Mouse (Mus musculus) layer of hippocampus, postnatal 36 days (tissue): ENCODE measurements around the gene Pmepa1. TPM values are rescaled to one million over a fixed set of nuclear protein-coding genes. Genes with fewer than 3 reads are reported as not detected.
A peak's percentile ranks its signal among the peaks of the same experiment; 100 is the strongest.

Experiments
- DNase-seq, 2 experiments: peaks; one replicate each; pipeline ENCODE4 v3.0.0; 2022
- total RNA-seq, 2 experiments: library from RNA; stranded (reverse); gene quantifications; 2 replicates each; pipeline ENCODE4 v1.2.3; 2021

The Pmepa1 gene
- total RNA-seq, 2 experiments from 2014 or later = 20.3 to 23.2 TPM

GRCm38 (mm10) chr2:173184475-173185080, 91.8 kb downstream of the Pmepa1 start:
- no peak for DNase-seq

DNA sequence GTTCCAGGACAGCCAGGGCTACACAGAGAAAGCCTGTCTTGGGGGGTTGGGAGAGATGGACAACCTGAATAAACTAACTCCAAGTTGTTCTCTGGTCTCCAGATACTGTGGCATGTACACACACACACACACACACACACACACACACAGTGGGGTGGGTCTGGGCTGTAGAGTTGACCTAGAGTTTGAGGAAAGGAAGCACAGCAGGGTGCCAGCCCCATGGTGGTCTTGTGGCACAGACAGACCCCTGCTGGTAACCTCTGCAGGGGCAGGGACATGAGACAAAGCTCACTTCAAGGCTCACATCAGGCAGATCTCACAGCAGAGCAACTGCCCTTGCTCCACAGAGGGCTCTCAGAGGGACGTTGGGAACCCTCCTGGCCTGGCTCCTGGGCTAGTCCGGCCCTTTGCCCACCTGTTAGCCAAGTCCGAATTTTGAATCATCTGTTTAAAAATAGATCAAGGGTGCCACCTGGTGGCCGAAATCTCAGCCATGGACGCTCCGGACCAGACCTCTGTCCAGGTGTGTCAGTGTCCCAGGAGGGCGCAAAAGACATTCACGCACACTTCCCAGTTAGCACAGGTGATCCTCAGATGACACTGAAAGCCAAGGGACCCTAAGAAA, 92.4 kb downstream of the Pmepa1 start:
- peak; percentile 37 to 49 for DNase-seq

- DNase-seq = no peak
Observed at GRCm38 (mm10) chr2:173183311-173183710, 93.0 kb downstream of the Pmepa1 start.

GRCm38 (mm10) chr2:173182796-173183195, 93.5 kb downstream of the Pmepa1 start:
- no peak for DNase-seq

DNA sequence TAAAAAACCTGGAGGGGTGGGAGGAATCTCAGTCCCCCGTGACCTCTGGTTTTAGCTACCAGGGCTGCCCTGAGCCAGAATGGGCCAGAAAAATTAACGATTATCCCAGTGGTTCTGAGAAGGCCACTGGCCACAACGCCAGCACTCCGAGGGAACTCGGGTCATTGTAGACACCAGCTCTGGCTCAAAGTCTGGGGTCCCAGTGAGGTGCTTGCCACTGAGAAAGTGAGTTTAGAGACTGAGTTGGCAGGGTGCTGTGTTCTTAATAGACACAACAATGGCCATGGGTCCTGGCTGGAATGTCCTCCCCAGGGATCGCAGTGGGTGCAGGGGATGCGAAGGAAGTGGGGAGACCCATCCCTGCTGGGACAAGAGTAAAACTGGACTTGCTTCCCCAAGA, 94.4 kb downstream of the Pmepa1 start:
- DNase-seq = no peak

GRCm38 (mm10) chr2:173181486-173181885, 94.8 kb downstream of the Pmepa1 start:
- DNase-seq = no peak

- no peak for DNase-seq
Observed at GRCm38 (mm10) chr2:173180721-173181388, 95.5 kb downstream of the Pmepa1 start.

DNA sequence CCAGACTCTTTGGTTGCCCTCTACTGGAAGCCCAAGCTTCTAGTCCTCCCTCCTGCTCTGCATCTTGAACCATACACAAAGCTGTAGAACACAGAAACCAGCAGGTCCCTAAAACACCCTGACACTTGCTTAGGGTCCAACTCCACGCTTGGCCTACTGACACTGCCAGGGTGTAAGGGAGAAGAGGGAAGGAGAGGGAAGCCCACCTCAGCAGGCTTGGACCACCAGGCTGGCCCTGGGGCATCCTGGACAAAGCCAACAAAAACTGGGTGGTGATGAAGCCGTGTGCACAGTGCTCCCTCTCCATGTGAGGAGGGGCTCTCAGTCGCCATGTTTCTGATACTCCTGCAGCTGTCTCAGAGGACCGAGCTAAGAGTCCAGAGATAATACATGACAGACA, 96.3 kb downstream of the Pmepa1 start:
- no peak for DNase-seq

DNA sequence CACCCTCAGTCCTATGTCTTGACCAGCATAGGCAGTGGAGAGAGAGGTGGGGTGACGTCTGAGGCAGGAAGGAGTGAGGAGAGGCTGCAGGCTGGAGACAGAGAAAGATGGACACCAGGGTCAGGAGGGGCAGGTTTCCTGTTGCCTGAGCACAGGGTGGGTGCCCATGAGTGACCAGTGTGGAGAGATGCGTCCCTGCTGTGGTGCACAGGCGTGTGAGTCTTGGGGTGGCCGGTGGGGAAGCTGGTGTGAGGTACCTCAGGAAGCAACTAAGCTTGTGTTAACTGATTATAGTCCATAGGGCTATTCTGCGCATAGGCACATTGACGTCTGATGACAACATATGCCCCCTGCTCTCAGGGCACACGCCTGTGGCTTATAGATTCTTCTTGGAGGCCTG, 97.3 kb downstream of the Pmepa1 start:
- DNase-seq = no peak

GRCm38 (mm10) chr2:173177951-173178350, 98.4 kb downstream of the Pmepa1 start:
- DNase-seq = no peak

DNA sequence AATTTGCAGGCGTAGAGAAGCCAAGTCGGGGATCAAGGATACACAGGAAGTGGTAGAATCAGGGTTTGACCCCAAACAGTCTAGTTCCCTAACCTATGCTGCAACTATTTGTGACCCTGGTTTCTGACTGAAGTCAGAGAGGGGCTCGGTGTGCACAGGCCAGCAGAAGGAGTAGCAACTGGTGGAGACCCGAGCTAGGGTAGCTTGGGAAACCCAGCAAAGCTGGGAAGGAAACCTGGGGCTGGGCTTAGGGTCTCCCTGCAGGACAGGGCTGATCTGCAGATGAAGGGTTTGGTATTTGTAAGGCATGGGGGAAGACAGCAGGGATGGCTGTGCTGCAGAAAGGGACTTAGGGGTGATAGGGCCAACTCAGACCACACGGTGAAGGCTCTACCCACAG, 98.9 kb downstream of the Pmepa1 start:
- DNase-seq = no peak

GRCm38 (mm10) chr2:173175703-173176102, 100.6 kb downstream of the Pmepa1 start:
- peak in 1 of 2 experiments; percentile 0 for DNase-seq

- no peak for DNase-seq
Observed at GRCm38 (mm10) chr2:173174569-173174968, 101.8 kb downstream of the Pmepa1 start.

Other genes starting within 250 kb of the Pmepa1 start
- not detected for gene Ctcfl, start 157.0 kb downstream of the Pmepa1 start, total RNA-seq
- not detected for gene Pck1, start 123.5 kb downstream of the Pmepa1 start, total RNA-seq
- under 1 TPM in 1 of 2 experiments, not detected in 1; 0.35 TPM for gene Zbp1, start 57.6 kb downstream of the Pmepa1 start, total RNA-seq
- gene 1700021F07Rik, start 246.1 kb upstream of the Pmepa1 start, total RNA-seq = not detected